Mouse (Mus musculus): ENCODE data around the gene Pinlyp.

- TF ChIP-seq CTCF (IDR thresholded peaks at IDR 0.05; ENCODE audit: low read depth) (no peak), EP300 (optimal IDR thresholded peaks at IDR 0.05) (no peak)
These were observed 40.1 kb upstream of the Pinlyp start for GRCm38 (mm10) chr7:24585995-24586394.
